Mouse (Mus musculus) lung, postnatal 4 days (tissue): ENCODE data around the gene Lrch2.
A peak's percentile ranks its signal among the peaks of the same experiment; 100 is the strongest.
"Not testable (repeated sequence)": the region's sequence is repeated elsewhere in the genome, so short reads cannot be mapped to it uniquely, and the experiment has no call there.

Source experiments
- DNase-seq, 2 experiments: peaks; one replicate each; pipeline ENCODE4 v3.0.0; 2021

Gene Lrch2

GRCm38 (mm10) chrX:147553421-147554201 is at the start of gene Lrch2:
Lrch2 (minus strand) TSS chrX:147554081.
- DNase-seq: peak; percentile 33 to 36

DNA sequence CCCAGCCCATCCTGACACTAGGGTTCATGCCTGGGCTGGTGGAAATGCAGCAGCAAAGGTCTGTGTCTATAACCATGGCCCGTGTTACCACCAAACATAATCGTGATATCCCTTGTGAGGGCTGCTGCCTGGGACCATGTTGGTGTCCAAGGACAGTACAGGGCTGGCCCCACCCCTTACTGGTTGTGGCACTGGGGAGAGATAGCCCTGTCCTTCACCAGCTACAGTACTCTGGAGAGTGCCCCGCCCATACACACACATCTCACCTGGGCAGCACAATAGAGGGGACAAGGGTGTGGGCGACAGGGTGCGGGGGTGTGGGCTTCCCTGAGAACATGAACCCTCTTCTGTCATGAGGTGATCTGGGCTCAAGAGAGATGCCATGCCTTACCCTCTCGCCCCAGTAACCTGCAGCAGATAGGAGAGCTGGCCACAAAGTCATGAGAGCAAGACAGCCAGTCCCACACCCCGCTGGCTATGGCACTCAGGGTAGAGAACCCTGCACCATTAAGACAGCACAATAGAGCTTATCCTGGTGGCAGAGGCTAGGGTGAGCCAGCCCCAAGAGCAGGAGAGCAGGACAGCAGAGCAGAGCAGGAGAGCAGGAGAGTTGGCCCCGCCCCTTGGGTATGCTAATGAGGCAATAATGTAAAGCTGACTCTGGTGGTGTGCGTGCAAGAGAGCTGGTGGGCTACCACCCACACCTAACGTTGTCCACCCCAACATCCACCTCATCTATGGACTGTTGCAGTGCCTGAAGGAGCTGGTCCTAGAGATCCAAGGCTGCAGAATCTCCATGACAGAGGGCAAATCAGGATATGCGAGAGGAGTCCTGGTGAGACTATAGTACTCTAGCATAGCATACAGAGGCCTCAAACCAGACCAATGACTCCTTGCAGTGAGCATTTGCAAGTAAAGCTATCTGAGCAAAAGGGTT is 12.7 kb downstream of the Lrch2 start:
- no peak for DNase-seq

DNA sequence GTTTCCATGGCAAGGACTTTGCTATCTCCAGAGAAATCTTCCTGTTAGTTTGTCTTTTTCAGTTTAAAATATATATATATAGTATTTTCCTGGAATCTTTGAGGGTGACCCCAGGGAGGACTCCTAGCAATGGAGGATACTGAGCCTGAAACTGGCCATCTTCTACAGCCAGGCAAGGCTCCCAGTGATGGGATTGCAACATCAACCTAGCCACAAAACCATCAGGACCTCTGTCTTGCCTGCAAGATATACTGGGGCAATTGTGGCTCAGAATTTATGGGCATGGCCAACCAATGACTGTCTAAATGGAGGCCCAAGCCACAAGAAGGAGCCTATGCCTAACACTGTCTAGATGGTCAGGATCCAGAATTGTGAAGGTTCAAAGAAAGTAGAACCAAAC is 15.5 kb downstream of the Lrch2 start:
- no peak for DNase-seq

- not testable (repeated sequence) for DNase-seq
These were observed 16.8 kb downstream of the Lrch2 start for GRCm38 (mm10) chrX:147537117-147537516.

DNA sequence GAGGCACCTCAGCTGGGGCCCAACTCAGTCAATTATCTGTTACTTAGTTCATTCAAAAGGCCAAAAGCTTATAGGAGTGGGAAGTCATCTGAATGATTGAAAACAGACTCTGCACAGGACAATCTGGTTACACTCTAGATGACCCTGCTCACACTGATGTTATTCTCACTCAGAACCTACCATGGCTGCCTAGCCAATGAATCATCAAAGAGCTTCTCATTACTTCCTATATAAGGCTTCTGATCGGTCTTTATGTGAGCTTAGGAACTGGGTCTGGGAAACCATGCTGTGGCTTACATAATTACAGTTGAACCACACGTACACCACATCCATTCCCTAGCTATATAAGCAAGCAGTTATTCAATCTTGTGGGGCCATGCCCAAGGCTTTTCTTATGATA is 18.3 kb downstream of the Lrch2 start:
- no peak for DNase-seq

DNA sequence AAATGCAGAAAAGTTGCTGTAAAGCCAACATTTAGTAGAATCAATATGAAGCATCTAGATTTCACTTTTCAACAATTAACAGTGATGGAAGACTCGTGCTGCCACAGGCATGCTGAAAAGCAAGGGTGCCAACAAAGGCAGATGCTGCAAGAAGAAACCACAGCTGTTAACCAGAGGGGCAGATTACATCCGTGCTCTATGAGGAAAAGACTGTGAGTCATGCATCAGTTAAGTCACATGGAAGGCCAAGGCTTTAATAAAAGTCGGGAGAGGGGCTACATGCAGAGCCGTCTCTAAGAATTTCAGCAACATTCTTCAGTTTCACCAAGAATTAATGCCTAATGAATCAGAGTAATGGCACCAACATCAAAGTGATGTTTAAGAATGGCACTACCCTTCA is 22.2 kb downstream of the Lrch2 start:
- DNase-seq: no peak

- no peak for DNase-seq
These were observed 26.2 kb downstream of the Lrch2 start for GRCm38 (mm10) chrX:147527646-147528172.

GRCm38 (mm10) chrX:147489551-147489950 is 64.3 kb downstream of the Lrch2 start:
- DNase-seq: no peak

GRCm38 (mm10) chrX:147453610-147454009 is 100.3 kb downstream of the Lrch2 start, which contains the start of gene Vmn1r239-ps:
Vmn1r239-ps (minus strand) TSS chrX:147453710.
- DNase-seq: not testable (repeated sequence)

GRCm38 (mm10) chrX:147443386-147443785 is 110.5 kb downstream of the Lrch2 start:
- DNase-seq: no peak

DNA sequence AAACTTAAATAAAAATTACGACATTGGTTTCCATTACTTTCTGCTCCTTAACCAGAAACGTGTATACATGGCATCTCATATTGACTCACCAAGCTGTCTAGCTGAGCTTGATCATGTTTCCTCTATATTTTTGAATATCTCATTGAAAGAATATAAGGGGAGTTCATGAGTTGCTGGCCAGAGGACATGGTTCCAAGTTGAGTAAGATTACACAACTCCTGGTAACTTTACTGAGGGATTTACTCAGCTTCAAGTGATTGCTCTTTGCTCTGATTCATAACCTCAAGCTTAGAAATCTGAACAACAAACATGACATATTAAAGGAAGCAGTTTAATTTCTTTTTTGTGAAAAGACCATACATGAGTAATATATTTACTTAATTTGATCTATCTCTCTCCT is 118.5 kb downstream of the Lrch2 start:
- DNase-seq: no peak

DNA sequence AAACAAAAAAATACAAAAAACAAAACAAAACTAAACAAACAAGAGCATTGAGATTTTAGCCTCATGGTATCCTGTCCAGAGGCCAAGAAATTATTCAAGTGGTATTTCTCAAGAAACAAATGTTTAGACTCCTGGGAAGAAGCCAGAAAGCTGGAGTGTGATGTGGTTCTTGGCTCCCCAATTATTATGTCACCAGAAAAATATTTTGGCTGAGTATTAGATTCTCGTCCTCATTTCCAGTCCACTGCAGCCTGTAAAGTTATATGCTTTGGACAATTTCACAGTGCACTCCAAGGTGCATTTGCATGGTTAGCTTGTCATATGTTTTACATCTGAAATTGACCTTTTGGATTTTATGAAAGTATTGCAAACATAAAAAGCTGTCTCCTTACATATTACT is 124.1 kb downstream of the Lrch2 start:
- DNase-seq: peak in 1 of 2 experiments; percentile 9

GRCm38 (mm10) chrX:147429129-147429528 is 124.8 kb downstream of the Lrch2 start, which contains the start of gene Il13ra2:
Il13ra2 (minus strand) TSS chrX:147429192.
- DNase-seq: no peak
